Mouse (Mus musculus) neural tube, embryonic 12.5 days (tissue): ENCODE results near the gene Olfr313. TPM values are rescaled to one million over a fixed set of nuclear protein-coding genes. Genes with fewer than 3 reads are reported as not detected.
"Not testable (repeated sequence)": the region's sequence is repeated elsewhere in the genome, so short reads cannot be mapped to it uniquely, and the experiment has no call there.

Experiments used
- ATAC-seq: fragments of 200-750 bp; cut with Nextera tagmentation; 2 replicates; pipeline ENCODE4 v1.8.0; 2017; ENCODE audit warnings: low read depth, mild to moderate bottlenecking, moderate TSS enrichment, moderate library complexity; ENCODE audit not compliant: low FRiP score
- H3K27ac ChIP-seq: fragments of 300-500 bp; sonication (generic); 2 replicates; pipeline ENCODE4 v1.5.1; 2016
- H3K27me3 ChIP-seq: fragments of 300-500 bp; sonication (generic); replicated peaks from 2 replicates; pipeline ENCODE4 v1.6.1; 2016; ENCODE audit warnings: mild to moderate bottlenecking
- H3K36me3 ChIP-seq: fragments of 300-500 bp; sonication (generic); 2 replicates; pipeline ENCODE4 v1.6.1; 2016; ENCODE audit warnings: mild to moderate bottlenecking
- H3K4me1 ChIP-seq: fragments of 300-500 bp; sonication (generic); 2 replicates; pipeline ENCODE4 v1.6.1; 2016
- H3K4me2 ChIP-seq: fragments of 300-500 bp; sonication (generic); replicated peaks from 2 replicates; pipeline ENCODE4 v1.6.1; 2016; ENCODE audit warnings: mild to moderate bottlenecking
- H3K4me3 ChIP-seq: fragments of 300-500 bp; sonication (generic); 2 replicates; pipeline ENCODE4 v1.5.1; 2016
- H3K9ac ChIP-seq: fragments of 300-500 bp; sonication (generic); 2 replicates; pipeline ENCODE4 v1.6.1; 2016; ENCODE audit warnings: mild to moderate bottlenecking
- H3K9me3 ChIP-seq: fragments of 300-500 bp; sonication (generic); 2 replicates; pipeline ENCODE4 v1.6.1; 2016; ENCODE audit warnings: mild to moderate bottlenecking
- WGBS: fragments of 180-500 bp; shearing (Covaris S2); methylation state at CpG from one replicate; pipeline ENCODE4 v1.1.7; 2016; 5-methylcytosine and 5-hydroxymethylcytosine counted together
- polyA plus RNA-seq: library from polyadenylated mRNA; unstranded; fragments of >200 nt; fragmentation: Nextera tagmentation; extraction: Ambion mirVana; gene quantifications from 2 replicates; pipeline ENCODE4 v1.2.1, GENCODE M21; 2016

The Olfr313 gene
- polyA plus RNA-seq = not detected in 2 replicates

DNA sequence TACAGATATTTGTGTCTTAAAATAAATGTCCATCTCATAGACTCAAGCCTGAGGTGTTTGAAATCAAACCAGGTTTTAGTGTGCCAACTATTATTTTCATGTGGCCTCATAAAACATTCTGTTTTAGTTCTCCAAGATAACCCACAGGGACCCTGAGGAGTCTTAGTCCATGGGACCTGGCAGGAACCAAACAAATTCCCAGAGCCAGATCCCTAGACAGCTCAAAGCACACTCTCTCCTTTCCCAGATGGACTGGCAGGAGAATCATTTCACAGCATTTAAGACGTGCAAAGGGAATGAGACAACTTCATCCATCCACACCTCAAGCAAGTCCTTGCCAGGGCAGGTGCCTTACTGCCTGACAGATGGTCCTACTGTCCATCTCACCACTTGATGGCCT is at the start of gene Olfr313:
TSS of gene Olfr313 (plus strand) at position 301 of the 400 bp plus-strand sequence.
- not testable (repeated sequence) for H3K4me1 ChIP-seq, H3K36me3 ChIP-seq, ATAC-seq, H3K27ac ChIP-seq, H3K4me2 ChIP-seq, H3K9ac ChIP-seq, H3K27me3 ChIP-seq, H3K4me3 ChIP-seq, H3K9me3 ChIP-seq
- WGBS = 43% methylated on average over 1 of the region's 1 CpGs

DNA sequence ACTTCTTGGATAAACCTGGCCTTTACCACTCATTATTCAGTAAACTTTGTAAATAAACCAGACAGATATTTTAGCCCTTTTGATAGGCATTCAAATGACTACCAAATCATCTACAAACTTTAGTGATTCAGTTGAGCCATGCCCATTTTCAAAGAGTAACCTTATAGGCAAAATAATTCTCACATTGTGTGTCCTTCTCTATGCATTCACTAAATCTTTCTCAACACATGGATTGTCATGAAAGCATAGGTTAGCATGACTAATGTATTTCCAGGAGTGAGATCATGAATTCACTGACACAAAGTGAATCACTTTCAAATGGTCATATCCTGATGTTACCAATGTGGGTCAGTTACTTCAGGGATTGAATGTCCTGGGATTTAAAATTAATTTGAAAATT is 41.9 kb upstream of the Olfr313 start, which contains the start of gene Olfr315:
TSS of gene Olfr315 (plus strand) at position 301 of the 400 bp plus-strand sequence.
- Histone ChIP-seq H3K4me2 (no peak within 1 kb of the TSS), H3K27ac (no peak within 1 kb of the TSS), H3K36me3 (no peaks in the 10 kb centered on the region), H3K9me3 (no peaks in the 10 kb centered on the region), H3K27me3 (no peaks in the 10 kb centered on the region), H3K9ac (no peak within 1 kb of the TSS), H3K4me3 (no peak within 1 kb of the TSS), H3K4me1 (no peaks in the 10 kb centered on the region)
- ATAC-seq = no peak

DNA sequence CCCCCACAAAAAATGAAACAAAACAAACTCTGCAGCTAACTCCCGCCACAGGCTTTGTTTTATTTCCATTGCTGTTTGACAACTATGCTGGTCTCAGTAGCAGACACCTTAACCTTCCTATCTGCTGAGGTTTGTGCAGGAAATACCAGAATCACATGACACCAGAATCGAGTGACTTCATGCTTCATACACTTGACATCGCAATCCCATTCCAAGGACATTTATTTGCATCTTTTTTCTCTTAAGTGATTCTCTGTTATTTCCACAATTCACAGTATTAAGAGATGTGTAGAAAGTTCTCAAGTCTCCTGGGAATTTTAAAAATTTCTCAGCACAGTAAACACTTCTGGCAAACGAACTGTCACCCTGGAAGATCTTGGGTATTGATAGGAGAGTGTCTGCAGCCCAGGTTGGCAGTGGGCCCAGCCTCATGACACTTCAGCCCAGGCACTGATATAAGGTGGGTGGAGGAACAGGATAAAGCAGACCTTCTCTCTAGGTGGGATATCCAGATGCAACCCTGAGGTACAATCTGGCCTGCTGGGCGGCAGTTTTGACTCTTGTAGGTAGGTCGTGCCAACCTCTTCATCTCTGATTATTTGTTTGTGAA is 32.2 kb upstream of the Olfr313 start, which contains the start of gene Olfr314:
TSS of gene Olfr314 (plus strand) at position 473 of the 610 bp plus-strand sequence.
- Histone ChIP-seq H3K27ac (no peak within 1 kb of the TSS), H3K4me1 (no peaks in the 10 kb centered on the region), H3K9ac (no peak within 1 kb of the TSS), H3K9me3 (no peaks in the 10 kb centered on the region), H3K4me3 (no peak within 1 kb of the TSS), H3K36me3 (no peaks in the 10 kb centered on the region), H3K4me2 (no peak within 1 kb of the TSS), H3K27me3 (no peaks in the 10 kb centered on the region)
- no peak for ATAC-seq
- 85% methylated on average over 6 of the region's 6 CpGs for WGBS

DNA sequence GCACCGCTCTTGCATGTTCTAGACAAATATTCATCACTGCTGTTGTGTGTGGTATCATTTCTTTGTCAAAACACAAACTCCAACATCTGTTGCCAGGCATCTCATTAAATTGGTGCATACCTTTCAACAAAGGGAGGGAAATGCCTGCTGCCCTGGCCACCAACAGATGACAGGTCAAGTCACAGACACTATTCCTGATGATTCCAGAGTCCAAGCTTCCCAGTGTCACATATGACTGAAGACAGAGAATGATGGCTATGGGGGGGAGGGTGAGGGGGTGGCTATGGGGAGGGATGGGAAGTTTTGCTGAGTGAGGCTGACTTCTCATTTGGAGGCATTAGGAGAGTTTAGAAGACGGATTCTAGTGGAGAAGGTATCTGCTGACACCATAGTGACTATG is 30.6 kb upstream of the Olfr313 start:
- Histone ChIP-seq H3K9ac (no peak overlapping the region), H3K36me3 (no peaks in the 10 kb centered on the region), H3K27ac (no peak overlapping the region), H3K9me3 (no peaks in the 10 kb centered on the region), H3K27me3 (no peaks in the 10 kb centered on the region), H3K4me1 (no peaks in the 10 kb centered on the region), H3K4me3 (no peak overlapping the region), H3K4me2 (no peak overlapping the region)
- WGBS = 77% methylated on average over 2 of the region's 2 CpGs
- ATAC-seq = no peak

DNA sequence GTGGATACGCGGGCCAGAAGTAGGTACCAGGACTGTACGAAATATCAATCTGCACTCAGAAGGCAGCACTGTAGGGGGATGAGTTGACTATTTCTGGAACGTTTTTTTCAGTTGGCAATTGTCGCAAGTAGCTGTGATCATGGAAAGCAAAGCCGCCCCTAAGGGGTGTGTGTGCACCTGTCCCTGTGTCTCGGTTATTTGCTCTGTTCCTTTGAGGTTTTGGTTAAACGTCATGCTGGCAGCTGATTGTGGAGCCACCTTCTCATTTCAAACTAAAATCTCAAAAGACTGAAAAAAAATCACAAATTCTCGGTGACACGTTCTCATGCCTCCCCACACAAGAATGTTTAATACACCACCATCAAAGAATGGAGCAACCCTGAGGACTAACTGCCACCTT is 27.1 kb upstream of the Olfr313 start:
- H3K36me3 ChIP-seq = no peaks in the 10 kb centered on the region
- H3K9ac ChIP-seq = no peak overlapping the region
- WGBS = 92% methylated on average over 10 of the region's 10 CpGs
- no peak overlapping the region for H3K4me3 ChIP-seq
- H3K4me2 ChIP-seq = no peak overlapping the region
- ATAC-seq = no peak
- no peaks in the 10 kb centered on the region for H3K27me3 ChIP-seq
- no peaks in the 10 kb centered on the region for H3K9me3 ChIP-seq
- no peaks in the 10 kb centered on the region for H3K4me1 ChIP-seq
- no peak overlapping the region for H3K27ac ChIP-seq

DNA sequence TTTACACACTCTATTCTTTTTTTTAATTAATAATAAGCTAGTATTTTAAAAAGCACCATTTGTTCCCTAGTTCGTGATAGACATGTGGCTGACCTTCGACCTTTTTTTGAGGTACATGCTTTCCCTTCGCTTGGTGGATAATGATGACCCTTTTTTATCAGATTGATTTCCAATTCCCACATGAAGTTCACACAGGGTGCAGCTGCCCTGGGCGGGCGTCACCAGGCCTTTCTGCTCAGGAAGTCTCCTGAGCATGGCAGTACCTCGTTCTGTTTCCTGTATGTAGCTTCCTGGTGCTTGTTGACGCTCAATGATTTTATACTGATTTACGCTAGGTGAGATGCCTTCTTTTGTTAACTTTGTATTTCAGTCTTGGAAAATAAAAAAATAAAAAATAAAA is 26.5 kb upstream of the Olfr313 start:
- Histone ChIP-seq H3K9me3 (no peaks in the 10 kb centered on the region), H3K27ac (no peak overlapping the region), H3K4me1 (no peaks in the 10 kb centered on the region), H3K4me3 (no peak overlapping the region), H3K4me2 (no peak overlapping the region), H3K9ac (no peak overlapping the region), H3K36me3 (no peaks in the 10 kb centered on the region), H3K27me3 (no peaks in the 10 kb centered on the region)
- no peak for ATAC-seq
- 83% methylated on average over 8 of the region's 8 CpGs for WGBS

DNA sequence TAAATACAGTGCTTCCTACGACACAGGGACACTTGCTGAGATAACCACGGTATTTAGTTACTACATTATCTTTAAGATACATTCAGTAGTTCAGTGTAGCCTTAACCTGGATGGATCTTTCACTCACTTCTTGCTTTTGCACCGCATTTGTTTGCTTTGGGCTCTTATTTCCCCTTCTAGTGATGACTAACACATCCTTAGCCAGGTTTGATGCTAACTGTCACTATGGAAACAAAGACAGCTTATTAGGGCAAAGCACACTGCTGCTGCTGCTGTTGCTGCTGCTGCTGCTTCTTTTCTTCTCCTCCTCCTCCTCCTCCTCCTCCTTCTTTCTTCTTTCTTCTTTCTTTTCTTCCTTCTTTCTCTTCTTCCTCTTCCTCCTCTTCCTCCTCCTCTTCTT is 25.3 kb upstream of the Olfr313 start:
- H3K4me2 ChIP-seq = no peak overlapping the region
- ATAC-seq = no peak
- no peak overlapping the region for H3K9ac ChIP-seq
- WGBS = 34% methylated on average over 3 of the region's 3 CpGs
- no peaks in the 10 kb centered on the region for H3K36me3 ChIP-seq
- no peaks in the 10 kb centered on the region for H3K9me3 ChIP-seq
- no peaks in the 10 kb centered on the region for H3K4me1 ChIP-seq
- H3K4me3 ChIP-seq = no peak overlapping the region
- no peak overlapping the region for H3K27ac ChIP-seq
- no peaks in the 10 kb centered on the region for H3K27me3 ChIP-seq

DNA sequence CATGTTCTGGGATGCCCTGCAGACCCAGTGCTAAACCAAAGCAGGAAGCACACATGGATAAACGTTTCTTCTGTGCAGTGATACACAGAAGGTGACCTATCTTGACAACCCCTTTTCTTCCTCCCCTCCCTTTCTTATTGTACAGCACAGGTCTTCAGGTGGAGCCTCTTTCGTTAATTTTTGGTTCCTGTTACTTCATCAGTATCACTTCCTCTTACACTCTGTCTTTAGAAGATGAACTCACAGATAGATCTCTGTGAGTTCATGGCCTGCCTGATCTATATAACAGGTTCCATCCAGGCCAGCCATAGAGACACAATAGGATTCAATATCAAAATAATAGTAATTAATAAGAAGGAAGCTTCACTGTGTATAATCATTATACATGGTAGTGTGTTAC is 24.7 kb upstream of the Olfr313 start:
- Histone ChIP-seq H3K36me3 (no peaks in the 10 kb centered on the region), H3K9ac (no peak overlapping the region), H3K4me1 (no peaks in the 10 kb centered on the region), H3K27me3 (no peaks in the 10 kb centered on the region), H3K4me3 (no peak overlapping the region), H3K27ac (no peak overlapping the region), H3K9me3 (no peaks in the 10 kb centered on the region), H3K4me2 (no peak overlapping the region)
- WGBS = 70% methylated on average over 2 of the region's 2 CpGs
- no peak for ATAC-seq

DNA sequence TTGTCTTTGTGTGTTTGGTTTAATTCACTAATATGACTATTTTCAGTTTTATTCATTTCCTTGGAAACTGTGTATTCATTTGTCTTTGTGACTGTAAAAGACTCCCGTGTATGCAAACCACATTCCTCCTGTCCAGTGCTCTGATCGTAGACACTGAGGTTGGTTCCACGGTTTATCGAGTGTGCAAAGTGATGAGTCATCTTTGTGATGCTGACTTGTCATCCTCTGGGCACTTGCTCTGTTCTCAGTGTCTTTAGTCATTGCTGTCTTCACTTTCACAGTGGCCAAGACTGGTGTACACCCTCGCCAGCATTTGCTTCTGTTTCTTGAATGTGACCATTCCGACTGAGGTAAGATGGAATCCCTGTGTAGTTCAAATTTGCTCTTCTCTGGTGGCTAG is 24.2 kb upstream of the Olfr313 start:
- no peak overlapping the region for H3K4me2 ChIP-seq

DNA sequence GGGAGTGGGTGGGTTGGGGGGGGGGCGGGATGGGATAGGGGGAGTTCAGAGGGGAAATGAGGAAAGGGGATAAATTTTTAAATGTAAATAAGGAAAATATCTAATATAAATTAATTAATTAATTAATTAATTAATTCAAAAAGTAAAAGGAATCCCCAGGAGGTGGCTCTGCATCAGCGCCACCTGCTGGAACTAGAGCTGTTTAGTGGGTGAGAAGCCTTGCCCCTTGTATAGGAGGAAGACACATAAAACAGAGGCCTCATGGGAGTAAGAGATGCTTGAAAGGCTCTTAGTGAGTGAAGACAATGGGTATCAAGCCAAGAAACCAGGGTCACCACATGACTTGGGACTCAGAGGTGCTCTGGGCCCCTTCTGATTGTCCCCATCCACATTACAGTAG is 18.9 kb upstream of the Olfr313 start:
- WGBS = 83% methylated on average over 2 of the region's 2 CpGs
- no peak for ATAC-seq
- Histone ChIP-seq H3K27ac (no peak overlapping the region), H3K27me3 (0 out of 2 replicates have a peak, but pooled peaks cover 3% of the 10 kb centered on the region), H3K4me3 (no peak overlapping the region), H3K4me2 (no peak overlapping the region), H3K36me3 (no peaks in the 10 kb centered on the region), H3K9ac (no peak overlapping the region), H3K9me3 (no peaks in the 10 kb centered on the region), H3K4me1 (no peaks in the 10 kb centered on the region)

More for the DNA sequence above, 24.2 kb upstream of the Olfr313 start:
- Histone ChIP-seq H3K27me3 (no peaks in the 10 kb centered on the region), H3K36me3 (no peaks in the 10 kb centered on the region), H3K4me1 (no peaks in the 10 kb centered on the region), H3K4me3 (no peak overlapping the region), H3K9ac (no peak overlapping the region), H3K9me3 (no peaks in the 10 kb centered on the region), H3K27ac (no peak overlapping the region)
- no peak for ATAC-seq
- 85% methylated on average over 6 of the region's 6 CpGs for WGBS

DNA sequence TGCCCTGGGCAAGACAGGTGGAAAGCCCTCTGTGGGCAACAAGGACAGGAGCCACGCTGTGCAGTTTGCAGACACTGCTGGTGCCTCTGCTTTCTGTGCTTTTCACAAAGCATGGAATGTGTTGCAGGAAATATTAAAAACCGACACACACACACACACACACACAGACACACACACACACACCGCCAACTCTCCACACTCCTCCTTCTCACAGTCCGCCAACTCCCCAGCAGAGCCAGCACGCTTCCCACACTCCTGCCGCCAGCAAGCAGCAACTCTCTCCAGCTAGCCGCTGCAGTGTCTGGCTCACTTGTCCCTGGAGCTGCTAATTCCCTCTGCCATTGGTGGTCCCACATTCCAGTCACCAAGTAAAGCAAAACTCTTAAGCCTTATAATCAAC is 17.9 kb upstream of the Olfr313 start:
- Histone ChIP-seq H3K4me2 (no peak overlapping the region), H3K9ac (no peak overlapping the region), H3K4me3 (no peak overlapping the region), H3K27me3 (0 out of 2 replicates have a peak, but pooled peaks cover 3% of the 10 kb centered on the region), H3K27ac (no peak overlapping the region), H3K9me3 (no peaks in the 10 kb centered on the region), H3K36me3 (no peaks in the 10 kb centered on the region), H3K4me1 (peaks cover 5% of the 10 kb centered on the region)
- ATAC-seq = no peak
- 84% methylated on average over 7 of the region's 7 CpGs for WGBS

DNA sequence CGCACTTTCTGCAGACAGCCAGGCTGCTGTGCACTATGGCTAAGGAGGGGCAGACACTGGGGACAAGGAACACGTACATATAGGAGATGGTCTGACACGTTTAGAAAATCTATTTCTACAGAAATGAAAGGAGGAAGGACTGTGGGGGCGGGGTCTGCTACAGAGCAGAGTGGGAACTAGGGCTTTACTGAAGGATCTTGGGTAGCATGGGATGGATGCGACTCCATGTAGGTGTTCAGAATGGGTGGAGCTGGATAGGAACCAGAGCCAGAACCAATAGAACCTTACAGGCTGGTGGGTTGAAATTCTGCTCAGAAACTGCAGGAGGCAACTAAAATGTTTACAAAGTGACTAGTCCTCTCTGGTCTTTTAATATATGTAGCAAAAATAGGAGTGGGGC is 15.1 kb upstream of the Olfr313 start:
- H3K27me3 ChIP-seq = 0 out of 2 replicates have a peak, but pooled peaks cover 3% of the 10 kb centered on the region
- H3K27ac ChIP-seq = no peak overlapping the region
- no peak overlapping the region for H3K4me2 ChIP-seq
- H3K4me3 ChIP-seq = no peak overlapping the region
- no peak overlapping the region for H3K9ac ChIP-seq
- 82% methylated on average over 5 of the region's 5 CpGs for WGBS
- no peak for ATAC-seq
- H3K36me3 ChIP-seq = no peaks in the 10 kb centered on the region
- H3K9me3 ChIP-seq = no peaks in the 10 kb centered on the region
- H3K4me1 ChIP-seq = peaks cover 8% of the 10 kb centered on the region

DNA sequence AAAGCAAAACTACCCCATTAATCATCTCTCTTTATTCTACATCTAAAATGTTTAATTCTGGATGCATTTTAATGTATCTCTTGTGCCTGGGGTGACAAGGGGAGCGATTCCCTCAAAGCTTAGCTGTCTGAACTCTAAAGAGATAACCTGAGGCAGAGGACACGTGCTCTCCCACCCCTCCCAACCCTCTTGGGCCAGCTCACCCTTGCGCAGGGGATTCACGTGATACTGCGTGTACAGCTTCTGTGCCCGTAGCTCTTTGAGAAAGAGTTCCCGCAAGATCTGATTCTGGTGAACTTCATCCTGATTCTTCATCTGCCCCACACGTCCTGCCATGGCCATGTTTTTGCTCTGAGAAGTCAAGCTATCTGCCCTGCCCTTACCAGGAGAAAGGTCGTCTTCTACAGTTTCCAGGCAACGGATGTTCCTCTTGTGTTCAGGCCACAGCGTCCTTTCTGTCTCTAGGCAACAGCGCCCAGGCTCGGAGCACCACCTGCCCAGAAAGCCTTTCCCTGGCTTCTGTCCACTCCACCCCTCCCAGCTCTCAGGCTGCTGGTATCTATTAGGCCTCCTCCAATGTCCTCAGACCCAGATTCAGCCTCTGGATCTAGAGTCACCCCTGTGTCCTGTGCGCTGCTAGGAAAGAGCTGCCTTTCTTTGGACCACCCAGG is 13.1 kb upstream of the Olfr313 start, which contains the start of gene Fam183b:
TSS of gene Fam183b (minus strand) at position 403 of the 671 bp plus-strand sequence.
- H3K27me3 ChIP-seq = 0 out of 2 replicates have a peak, but pooled peaks cover 3% of the 10 kb centered on the region
- no peak within 1 kb of the TSS for H3K27ac ChIP-seq
- peak; percentile 66 for ATAC-seq
- H3K9me3 ChIP-seq = no peaks in the 10 kb centered on the region
- 0 out of 2 replicates have a peak within 1 kb of the TSS, but pooled peaks have one; percentile 13 for H3K9ac ChIP-seq
- H3K4me1 ChIP-seq = peaks cover 8% of the 10 kb centered on the region
- H3K36me3 ChIP-seq = no peaks in the 10 kb centered on the region
- 37% methylated on average over 14 of the region's 14 CpGs for WGBS
- H3K4me3 ChIP-seq = no peak within 1 kb of the TSS
- peak within 1 kb of the TSS; percentile 38 for H3K4me2 ChIP-seq
